Mouse (Mus musculus) c-Kit-positive CD71-positive TER-119-positive erythroid progenitor cells, embryonic 14.5 days (primary cell): Measurements from ENCODE around the gene Sik1.

Source experiments
- DNase-seq: peaks from one replicate; pipeline ENCODE4 v3.0.0-alpha.2; 2013; ENCODE audit warnings: low spot score

Sik1 gene

DNA sequence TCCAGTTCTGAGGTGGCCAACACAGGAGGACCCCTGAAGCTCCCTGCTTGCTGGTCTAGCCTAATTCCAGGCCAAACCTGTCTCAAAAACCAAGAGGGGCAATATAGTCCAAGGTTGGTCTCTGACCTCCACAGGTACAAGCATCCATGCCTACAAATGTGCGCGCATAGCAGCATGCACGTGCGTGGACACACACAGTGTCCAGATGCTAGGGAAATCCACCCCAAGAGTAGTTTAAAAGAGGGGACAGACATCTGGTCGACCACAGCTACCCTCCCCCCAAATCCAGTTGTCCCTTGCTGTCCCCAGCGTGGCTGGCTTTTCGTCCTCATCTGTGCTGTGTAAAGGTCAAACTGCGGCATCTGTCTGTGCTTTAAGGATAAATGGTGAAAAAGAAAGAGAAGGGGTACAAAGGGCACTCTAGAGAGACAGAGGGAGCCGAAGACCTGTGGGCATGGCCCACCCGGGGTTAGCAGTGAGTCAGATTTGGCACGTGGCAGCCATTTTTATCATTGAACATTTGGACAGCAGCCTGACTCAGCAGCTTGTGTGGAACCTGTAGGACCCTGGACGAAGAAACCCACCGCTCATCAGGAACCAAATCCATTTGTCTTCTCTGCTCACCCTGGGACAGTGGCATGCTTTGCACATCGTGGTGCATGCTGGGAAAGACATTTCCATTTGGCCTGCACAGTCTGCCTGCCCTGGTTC lies 23.6 kb downstream of the Sik1 start:
- no peak for DNase-seq

DNA sequence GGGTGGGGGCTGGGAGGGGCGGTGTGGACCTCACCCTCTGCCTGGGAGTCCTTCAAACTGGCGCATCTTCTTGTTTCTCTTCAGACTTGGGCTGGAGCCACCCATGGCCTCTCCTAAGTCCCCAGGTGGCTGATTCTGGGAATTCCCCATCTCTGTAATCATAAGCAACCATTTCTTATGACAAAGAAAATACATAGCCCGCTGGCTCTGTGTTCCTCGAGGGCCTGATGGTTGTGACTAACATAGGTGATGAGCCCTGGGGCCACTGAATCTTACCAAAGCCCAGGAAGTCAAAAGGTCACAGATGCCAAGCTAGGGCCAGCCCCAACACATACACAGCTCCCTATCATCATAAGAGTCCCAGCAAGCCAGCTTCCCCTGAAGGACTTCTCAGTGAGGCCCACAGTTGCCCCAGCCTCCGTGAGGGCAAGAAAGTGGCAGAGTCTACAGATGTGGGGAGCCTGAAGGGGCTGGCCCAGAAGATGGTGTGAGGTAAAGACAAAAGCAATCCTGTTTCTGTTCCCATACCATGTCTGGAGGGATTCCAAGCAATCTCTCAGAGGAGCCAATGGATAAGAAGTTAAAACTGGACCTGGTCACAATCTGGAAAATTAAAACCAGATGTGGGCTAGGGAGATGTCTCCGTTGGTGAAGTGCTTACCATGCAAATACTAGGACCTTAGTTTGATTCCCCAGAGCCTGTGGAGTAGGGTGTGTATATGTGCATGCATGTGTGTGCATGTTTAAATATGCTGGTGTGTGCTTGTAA lies 24.3 kb downstream of the Sik1 start:
- no peak for DNase-seq

DNA sequence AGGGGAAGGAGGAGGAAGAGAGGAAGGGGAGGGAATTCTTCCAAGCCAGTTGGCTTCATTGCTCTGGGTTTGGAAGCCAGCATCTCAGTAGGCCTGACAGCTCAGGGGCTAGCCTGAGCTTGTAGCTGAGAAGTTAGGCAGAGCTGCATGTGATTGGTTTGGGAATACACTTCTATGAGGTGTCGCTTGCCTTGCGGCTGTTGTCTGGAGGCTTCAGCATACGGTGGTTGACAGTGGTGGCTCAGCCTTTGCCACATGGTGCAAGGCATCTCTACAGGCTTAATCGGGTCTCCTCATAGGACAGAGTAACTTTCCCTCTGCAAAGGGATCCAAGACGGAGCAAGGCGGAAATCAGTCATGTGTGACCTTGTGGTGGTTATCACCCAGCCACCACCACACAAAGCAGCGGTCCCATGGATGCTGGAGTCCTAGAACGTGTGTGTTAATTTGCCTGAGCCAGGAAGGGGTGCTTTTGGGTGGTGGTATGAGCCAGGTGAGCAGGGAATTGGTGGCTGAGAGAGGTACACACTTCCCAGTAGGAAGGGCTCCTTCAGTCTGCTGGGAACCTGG lies 25.0 kb downstream of the Sik1 start:
- no peak for DNase-seq

DNA sequence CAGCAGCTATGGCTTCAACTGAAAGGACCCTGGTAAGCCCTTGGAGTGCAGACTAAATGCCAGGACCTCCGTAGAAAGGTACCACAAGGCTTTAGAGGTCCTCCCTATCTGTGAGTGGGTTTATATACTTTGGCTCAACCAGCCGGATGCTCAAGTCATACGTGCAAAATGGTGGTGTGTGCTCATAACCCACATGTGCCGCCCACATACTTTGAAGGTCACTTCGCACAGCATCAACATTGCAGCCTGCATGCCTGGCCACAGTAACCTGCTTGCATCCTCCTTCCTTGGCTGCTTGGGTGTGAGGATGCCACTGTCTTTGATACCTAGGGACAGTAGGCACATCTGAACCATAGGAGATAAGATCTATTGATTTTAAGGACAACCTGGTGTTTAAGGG lies 26.7 kb downstream of the Sik1 start:
- DNase-seq: no peak

DNA sequence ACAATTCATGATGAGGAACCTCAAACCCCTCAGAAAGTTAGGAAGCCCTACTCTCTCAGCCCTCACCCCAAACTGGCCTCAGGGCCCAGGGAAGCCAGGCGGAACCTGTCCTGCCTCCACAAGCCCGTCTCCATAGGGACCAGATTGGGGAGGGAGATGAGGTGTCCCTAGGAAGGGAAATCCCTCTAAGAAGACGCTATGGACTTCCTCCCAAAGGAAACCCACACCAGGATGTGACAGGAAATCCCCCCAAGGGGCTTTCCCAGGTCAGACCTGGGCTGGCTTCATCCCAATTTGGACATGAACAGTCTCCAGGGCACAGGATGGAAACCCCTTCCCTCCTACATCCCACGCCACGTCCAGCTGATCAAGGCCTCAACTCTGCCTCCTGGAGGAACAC lies 27.5 kb downstream of the Sik1 start:
- DNase-seq: no peak

DNA sequence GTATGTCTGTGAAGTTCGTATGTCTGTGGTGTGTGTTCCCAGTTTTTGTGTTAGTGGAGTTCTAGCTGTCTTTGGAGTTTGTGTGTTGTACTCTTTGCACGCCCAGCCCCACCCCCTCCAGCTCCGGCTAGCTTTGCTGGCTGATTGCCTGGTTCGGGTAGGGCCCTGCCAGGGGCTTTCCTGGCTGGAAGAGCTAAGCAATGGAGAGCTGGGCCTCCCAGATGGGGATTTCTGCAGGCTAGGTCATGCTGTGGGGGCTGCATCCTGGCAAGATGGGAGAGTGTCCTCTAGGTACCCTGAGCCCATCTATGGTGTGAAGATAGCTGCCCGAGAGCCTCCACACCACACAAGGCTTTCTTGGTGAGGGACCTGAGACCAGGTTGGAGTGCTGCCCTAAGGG lies 28.4 kb downstream of the Sik1 start:
- no peak for DNase-seq

DNA sequence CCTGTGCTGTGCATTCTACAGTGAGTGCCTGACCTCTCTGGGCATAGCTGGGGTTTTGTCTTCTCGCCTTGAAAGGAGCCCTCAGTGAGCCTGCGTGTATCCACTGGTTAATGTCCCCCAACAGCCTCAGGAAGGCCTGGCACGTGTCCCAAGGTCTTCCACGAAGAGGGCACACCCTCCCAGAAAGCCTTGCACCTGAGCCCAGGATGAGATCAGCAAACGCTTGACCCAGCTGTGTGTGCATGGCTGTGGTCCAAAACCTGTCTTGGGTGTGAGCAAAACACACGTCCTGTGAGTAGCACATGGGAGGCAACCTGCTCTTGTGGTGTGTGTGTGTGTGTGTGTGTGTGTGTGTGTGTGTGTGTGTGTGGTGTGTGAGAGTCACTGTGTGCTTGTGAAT lies 28.9 kb downstream of the Sik1 start:
- no peak for DNase-seq

DNA sequence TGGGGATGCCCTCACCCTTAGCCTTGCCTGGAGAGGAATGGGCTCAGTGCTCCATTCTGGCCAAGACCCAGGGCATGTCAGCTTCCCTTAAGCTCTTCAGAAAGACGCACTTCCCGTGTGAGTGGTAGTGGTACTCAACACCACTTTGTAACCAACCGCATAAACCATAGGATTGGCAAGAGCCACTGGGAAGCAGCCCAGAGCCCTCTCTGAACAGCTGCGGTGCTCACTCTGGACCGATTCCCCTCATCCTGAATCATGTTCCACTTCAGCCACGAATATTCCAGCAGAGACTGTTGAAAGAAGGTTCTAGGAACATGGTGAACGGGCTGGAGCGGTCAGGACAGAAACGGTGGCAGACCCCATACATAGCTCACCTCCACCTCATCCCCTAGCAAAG lies 29.9 kb downstream of the Sik1 start:
- no peak for DNase-seq

DNA sequence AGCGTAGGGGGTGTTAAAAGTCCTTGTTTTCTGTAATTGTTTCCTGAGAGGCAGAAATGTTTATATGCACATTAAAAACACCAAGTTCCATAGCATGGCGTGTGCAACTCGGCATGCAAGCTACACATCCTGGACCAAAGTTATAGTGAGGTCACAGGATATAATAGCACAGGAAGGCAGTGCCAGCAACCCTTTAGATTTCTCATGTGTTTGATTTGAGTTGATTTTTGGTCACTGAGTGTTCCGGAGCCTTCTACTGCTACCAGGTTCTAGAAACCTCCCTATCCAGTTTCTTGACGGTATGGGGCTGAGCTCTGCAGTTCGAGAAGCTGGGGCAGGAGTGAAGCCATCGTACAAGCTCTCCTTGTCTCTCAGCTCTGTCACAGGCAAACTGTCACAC lies 30.8 kb downstream of the Sik1 start:
- DNase-seq: no peak

DNA sequence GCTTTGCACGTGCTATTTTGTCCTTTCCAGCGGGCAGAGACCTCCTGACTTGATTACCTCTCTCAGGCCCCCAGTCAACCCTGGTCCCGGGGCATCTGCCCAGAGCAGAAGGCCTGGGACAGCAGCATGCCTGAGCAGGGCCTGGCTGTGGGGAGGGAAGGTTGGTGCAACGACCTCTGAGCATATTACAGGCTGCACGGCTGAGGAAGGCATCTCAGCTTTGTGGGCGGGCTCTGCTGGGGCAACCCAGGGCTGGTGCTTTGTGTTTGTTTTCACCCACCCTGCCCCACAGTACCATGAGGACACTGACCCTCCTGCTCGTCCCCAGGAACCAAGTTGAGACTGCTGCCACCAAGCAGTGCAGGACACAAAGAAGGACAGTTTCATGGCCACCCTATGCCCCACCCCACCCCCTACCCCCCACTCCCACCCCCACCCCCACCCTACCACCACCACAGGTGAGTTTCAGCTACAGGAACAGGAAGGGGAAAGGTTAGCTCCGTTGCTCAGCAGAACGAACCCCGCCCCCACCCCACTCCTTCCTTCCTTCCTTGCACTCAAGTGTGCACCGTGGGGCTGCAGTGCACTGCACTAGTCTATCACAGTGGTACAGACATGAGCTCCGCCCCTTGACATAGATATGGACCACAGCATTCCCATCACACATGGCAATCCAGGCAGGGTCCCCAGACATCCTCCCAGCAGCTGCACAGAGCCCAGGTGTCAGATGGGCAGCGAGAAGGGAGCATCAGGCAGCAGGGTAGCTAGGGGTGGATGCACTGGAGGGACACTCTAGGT lies 34.3 kb downstream of the Sik1 start:
- DNase-seq: no peak

DNA sequence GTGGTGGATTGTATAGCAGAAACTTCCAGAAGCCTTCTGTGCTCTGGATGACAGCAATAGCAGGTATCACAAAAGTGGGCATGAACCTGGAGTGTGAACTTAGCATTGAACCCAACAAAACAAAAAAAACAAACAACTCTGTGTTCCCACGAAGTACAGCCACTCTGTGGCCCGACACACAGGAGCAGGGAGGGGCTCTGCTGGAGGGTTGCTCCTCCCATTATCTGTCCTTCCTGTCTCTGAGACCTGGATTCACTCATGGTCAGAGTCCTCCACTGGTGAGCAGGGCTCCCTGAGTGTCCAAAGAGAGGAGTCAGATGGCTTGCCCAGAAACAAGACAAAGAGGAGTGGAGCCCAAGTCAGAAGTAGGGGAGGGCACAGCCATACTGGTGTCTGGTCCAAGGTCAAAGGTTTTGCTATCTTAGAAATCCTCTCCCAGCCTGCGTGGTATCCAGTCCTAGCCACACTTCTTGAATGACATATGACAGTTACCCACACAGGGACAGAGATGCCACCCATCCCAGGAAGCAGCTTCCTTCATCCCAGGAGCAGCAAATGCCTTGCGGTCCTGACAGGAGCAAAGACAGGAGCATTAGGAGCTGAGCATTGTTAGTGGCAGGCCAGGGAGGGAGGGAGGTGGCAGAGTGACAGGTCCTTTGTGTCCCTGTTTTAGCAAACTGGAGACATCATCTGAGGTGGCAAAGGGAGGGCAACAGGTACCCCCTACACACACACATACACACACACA lies 35.3 kb downstream of the Sik1 start:
- DNase-seq: no peak

DNA sequence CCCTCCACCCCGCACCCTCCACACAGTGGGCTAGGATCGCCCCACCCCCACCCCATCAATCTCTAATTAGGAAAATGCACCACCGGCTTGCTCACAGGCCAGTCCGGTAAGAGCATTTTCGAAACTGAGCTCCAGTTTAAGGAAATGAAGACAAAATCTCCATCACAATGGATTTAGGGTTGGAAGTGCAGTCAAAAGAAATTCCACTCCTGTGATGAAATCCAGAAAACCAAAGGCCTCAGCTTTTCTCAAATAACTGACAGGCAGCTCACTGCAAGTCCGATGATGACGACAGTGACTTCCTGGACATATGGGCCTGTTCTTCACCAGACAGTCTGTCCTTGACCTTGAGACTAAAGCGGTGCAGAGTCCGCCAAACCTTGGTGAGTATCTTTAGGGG lies 36.2 kb downstream of the Sik1 start:
- no peak for DNase-seq

DNA sequence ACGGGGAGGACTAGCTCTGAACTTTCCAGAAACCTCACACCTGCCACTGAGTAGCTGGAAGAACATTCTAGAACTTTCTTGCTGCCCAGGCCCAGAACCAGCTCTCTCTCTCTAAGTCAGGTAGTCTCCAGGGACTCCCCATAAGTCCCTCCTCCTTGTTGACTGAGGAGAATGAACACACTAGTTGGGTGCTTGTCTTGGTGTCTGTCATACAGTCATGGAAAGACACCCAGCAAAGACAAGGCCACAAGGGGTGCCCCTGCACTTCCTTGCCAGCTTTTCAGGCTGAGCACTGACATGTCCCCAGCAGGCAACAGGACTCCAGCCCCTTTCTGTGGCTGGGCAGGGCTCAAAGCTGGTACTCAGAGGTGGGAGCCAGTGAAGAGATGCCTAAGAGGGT lies 37.8 kb downstream of the Sik1 start:
- DNase-seq: no peak

DNA sequence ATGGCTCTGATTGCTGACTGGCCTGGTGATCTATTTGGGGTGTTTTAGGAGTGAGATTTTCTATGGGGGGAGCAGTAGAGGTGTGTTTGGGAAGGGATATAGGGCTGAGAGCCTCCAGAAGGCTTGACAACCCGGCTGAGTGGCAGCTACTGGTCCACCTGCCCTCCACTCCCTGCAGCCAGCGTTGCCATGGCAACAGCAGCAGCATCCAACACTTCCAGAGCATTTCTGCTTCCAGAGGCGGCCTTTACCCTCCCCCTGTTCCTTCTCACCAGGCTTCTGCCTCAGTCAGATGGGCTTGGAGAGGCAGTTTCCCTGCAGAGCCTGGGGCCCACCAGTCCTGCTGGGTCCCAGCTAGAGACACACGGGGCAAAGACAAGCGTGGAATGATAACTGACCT lies 38.4 kb downstream of the Sik1 start:
- no peak for DNase-seq

DNA sequence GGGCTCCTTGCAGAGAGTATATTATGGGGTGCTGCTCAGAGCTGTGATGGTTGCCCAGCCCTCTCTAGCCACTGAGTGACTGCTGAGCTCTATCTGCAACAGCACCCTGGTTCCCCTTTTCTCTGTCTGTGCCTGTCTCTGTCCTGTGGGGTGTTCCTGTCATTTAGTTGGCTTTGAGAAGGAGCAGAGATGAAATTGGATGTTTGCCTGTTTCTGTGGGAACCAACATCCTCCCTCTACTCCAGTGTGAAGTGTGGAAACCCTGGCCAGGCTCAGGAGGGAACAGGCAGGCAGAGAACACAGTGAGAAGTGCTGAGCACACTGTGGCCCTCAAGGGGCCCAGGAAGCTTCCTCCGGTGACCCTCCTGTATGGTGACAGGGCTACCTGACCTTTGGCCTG lies 40.8 kb downstream of the Sik1 start:
- no peak for DNase-seq

DNA sequence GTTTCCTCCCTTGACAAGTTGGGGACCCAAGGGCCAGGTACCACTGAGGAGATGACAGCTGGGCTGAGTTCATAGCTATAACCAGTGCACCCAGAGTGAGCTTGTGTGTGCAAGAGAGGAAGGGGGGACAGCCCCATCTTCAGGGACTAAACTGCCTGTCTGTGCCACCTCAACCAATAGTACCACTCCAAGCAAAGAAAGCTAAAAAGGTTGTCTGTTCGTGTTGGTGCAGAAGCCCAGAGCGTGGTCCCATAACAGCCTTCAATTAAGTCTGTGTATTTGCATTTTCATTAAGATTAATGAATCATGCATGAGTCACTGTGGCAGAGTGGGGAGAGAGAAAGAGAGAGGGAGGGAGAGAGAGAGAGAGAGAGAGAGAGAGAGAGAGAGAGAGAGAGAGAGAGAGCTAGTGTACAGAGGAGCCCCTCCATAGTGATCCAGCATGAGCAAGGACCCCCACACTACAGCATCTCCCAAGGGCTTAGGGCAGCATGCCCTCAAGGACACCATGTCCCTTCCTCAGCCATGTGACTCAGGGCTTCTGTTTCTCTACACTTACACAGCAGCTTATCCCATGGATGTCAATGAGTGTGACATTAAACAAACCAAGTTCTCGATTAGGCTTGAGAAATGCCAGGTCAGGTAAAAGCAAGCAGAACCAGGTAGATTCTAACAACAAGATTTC lies 41.5 kb downstream of the Sik1 start:
- DNase-seq: no peak

DNA sequence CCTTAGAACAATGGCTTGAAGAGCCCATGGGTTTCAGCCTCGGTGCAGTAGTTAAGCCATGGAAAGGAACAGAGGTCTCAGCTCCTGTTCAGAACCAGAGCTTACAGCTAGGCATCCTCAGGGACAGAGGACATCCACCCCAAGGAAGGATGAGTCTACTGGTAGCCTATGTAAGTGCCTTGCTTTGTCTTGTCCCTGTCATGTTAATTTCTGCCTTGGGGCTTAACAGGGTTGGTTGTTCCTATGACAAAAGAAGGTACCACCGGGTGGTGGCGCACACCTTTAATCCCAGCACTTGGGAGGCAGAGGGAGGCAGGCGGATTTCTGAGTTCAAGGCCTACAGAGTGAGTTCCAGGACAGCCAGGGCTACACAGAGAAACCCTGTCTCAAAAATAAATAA lies 44.3 kb downstream of the Sik1 start:
- no peak for DNase-seq

DNA sequence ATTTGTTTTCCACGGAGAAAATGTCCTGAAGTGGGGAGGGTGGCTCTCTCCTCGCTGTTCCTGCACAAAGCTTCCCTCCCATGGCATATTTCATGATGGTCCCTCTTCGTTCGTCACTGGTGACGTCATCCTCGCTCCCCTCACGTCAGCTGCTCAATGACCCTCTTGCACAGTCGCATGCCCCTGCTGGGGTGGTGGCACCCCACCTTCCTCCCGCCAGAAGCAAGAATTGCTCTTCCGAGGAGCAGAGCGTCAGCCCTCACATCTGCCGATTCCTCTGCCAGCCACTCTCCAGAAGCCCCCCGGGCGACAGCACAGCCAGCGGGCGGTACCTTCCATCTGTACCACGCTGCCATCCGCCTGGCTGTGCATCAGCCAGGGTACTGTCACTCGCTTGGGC lies 45.7 kb downstream of the Sik1 start:
- no peak for DNase-seq

DNA sequence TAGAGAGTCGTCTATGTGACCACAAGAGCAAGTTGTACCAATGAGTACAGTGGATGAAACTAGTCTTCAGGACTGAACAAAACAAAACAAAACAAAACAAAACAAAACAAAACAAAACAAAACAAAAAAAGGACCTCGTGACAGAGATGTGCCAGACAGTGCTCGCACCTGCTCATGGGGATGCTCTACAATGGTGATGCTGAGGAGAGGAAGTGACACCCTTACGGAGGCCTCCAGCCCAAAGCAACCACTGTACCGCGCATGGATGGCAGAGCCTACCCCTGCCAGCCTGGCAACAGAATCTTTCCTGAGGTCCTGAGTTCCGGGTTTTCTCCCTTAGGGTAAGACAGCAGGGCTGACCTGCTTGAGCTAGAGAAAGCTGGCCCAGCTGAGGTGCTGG lies 46.5 kb downstream of the Sik1 start:
- DNase-seq: no peak

DNA sequence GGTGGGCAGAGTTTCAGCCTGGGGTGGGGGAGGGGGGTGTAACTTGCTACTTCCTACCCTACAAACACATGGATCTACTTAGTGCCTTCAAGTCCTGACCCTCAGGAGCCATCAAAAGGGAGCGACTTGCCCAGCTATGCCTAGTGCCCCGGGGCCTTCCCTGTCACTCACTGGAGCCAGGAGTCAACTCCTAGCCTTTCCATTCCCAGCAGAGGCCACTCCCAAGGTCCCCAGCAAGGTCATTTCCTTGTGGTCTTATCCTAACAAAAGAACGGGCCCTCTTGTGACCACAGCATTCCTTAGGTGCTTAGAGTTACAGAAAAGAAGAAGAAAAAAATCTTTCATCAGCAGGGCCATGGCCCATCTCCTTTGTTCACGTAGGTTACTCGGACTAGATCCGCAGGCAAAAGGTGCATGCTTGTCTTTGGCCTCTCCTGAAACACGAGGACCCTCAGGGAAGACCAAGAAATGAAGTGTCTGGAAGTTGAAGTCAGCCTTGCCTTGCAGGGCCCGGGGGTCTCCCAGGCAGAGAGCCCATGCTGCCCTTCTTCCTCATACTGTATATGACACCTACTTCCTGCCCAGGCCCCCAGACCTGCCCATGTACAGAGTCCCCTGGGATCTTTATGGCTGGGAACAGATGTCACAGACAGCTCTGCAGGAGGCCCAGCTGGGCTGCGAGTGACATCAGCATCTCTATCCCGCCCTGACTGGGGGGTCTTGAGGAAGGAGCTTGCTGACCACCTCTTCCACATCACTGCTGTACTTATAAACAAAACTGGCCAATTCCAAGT lies 47.3 kb downstream of the Sik1 start:
- DNase-seq: no peak

DNA sequence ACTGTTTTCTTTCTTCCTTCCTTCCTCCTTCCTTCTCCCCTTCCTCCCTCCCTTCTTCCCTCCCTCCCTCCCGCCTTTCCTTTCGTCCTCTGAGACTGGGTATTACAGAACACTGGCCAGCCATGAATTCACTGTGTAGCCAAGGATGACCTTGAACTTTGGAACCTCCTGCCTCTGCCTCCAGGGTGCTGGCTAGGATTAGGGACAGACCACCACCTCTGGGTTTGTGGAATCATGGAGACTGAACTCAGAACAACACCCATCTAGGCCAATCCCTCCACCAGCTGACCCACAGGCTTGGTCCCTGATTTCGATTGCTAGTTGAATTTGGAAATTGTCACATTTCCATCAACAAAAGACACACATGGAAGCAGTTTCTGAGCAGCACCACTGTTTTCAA lies 49.1 kb downstream of the Sik1 start:
- no peak for DNase-seq
